Mouse (Mus musculus): ENCODE measurements around the gene Polr3gl. TPM values are rescaled to one million over a fixed set of nuclear protein-coding genes. Genes with fewer than 3 reads are reported as not detected.
A peak's percentile ranks its signal among the peaks of the same experiment; 100 is the strongest.

Polr3gl gene
- polyA plus RNA-seq, 1 experiment from 2014 or later, result 33.6 TPM

- no peak for TF ChIP-seq CTCF (IDR thresholded peaks at IDR 0.05)
- ChIA-PET POLR2A (interaction anchor here (0.7 to 1.7 kb wide), 7 partner anchors 9 to 588 kb away, joined by 3 to 7 read pairs (median 4); partner anchors contain the start of genes Gm16253 and Pias3), CTCF (interaction anchor here (1.0 to 20.5 kb wide), 12 partner anchors 9 to 124 kb away, joined by 3 to 312 read pairs (median 6); partner anchors contain the start of genes Gm16253 and Polr3gl)
- DNase-seq (ENCODE audit: low read depth, low spot score) (no peak), ATAC-seq (no peak)
- H3K27me3 ChIP-seq, result no peaks in the 10 kb centered on the region
- in situ Hi-C loops (cut with MboI; ENCODE audit: low pct_unique_long_range_greater_than_20kb), result no loop called here
Observed at GRCm38 (mm10) chr3:96551890-96552289, 42.1 kb downstream of the Polr3gl start.

GRCm38 (mm10) chr3:96551203-96551602, 42.8 kb downstream of the Polr3gl start:
- TF ChIP-seq CTCF (IDR thresholded peaks at IDR 0.05), result peak; percentile 90
- DNase-seq (ENCODE audit: low read depth, low spot score), result no peak
- POLR2A ChIA-PET, result interaction anchor here (1.0 to 1.7 kb wide), 5 partner anchors 11 to 144 kb away, joined by 4 to 8 read pairs (median 5); partner anchors contain the start of genes Gm16253 and Pias3
- ATAC-seq, result peak; percentile 65
- no peaks in the 10 kb centered on the region for H3K27me3 ChIP-seq
- in situ Hi-C loops (cut with MboI; ENCODE audit: low pct_unique_long_range_greater_than_20kb), result no loop called here
- CTCF ChIA-PET, result interaction anchor here (0.9 to 20.5 kb wide), 13 partner anchors 9 to 157 kb away, joined by 3 to 312 read pairs (median 5); partner anchors contain the start of genes Gm16253, Nudt17 and Polr3gl

GRCm38 (mm10) chr3:96549346-96549745, 44.6 kb downstream of the Polr3gl start:
- in situ Hi-C loops (cut with MboI; ENCODE audit: low pct_unique_long_range_greater_than_20kb), result no loop called here
- no peak for ATAC-seq
- POLR2A ChIA-PET, result no interaction called here

GRCm38 (mm10) chr3:96548824-96549223, 45.2 kb downstream of the Polr3gl start:
- CTCF ChIA-PET, result interaction anchor here (20.5 kb wide), 1 partner anchor 30 kb away, joined by 312 read pairs; the partner anchor contains the start of gene Gm16253

More at GRCm38 (mm10) chr3:96549346-96549745, 44.6 kb downstream of the Polr3gl start:
- CTCF ChIA-PET, result interaction anchor here (4.2 to 20.5 kb wide), 2 partner anchors 29 to 90 kb away, joined by 16 to 312 read pairs; partner anchors contain the start of gene Gm16253
- DNase-seq (ENCODE audit: low read depth, low spot score), result no peak
- no peaks in the 10 kb centered on the region for H3K27me3 ChIP-seq
- no peak for TF ChIP-seq CTCF (IDR thresholded peaks at IDR 0.05)

GRCm38 (mm10) chr3:96547389-96547960, 46.5 kb downstream of the Polr3gl start:
- CTCF ChIA-PET, result interaction anchor here (1.0 to 20.5 kb wide), 5 partner anchors 11 to 93 kb away, joined by 3 to 312 read pairs (median 4); partner anchors contain the start of gene Gm16253
- in situ Hi-C loops (cut with MboI; ENCODE audit: low pct_unique_long_range_greater_than_20kb), result no loop called here
- ATAC-seq (no peak), DNase-seq (ENCODE audit: low read depth, low spot score) (no peak)
- H3K27me3 ChIP-seq, result no peaks in the 10 kb centered on the region
- peak; percentile 98 for TF ChIP-seq CTCF (IDR thresholded peaks at IDR 0.05)
- POLR2A ChIA-PET, result interaction anchor here (0.8 kb wide), 1 partner anchor 14 kb away, joined by 3 read pairs; no protein-coding TSS in a partner anchor

More at GRCm38 (mm10) chr3:96548824-96549223, 45.2 kb downstream of the Polr3gl start:
- in situ Hi-C loops (cut with MboI; ENCODE audit: low pct_unique_long_range_greater_than_20kb), result no loop called here
- no peaks in the 10 kb centered on the region for H3K27me3 ChIP-seq
- ATAC-seq (no peak), DNase-seq (ENCODE audit: low read depth, low spot score) (no peak)
- no peak for TF ChIP-seq CTCF (IDR thresholded peaks at IDR 0.05)
- POLR2A ChIA-PET, result no interaction called here

- DNase-seq (ENCODE audit: low read depth, low spot score) (no peak), ATAC-seq (no peak)
- ChIA-PET POLR2A (interaction anchor here (0.8 kb wide), 1 partner anchor 14 kb away, joined by 3 read pairs; no protein-coding TSS in a partner anchor), CTCF (interaction anchor here (1.0 to 20.5 kb wide), 6 partner anchors 12 to 94 kb away, joined by 3 to 312 read pairs (median 6); partner anchors contain the start of gene Gm16253)
- H3K27me3 ChIP-seq, result no peaks in the 10 kb centered on the region
- in situ Hi-C loops (cut with MboI; ENCODE audit: low pct_unique_long_range_greater_than_20kb), result no loop called here
- no peak for TF ChIP-seq CTCF (IDR thresholded peaks at IDR 0.05)
Observed at GRCm38 (mm10) chr3:96546880-96547279, 47.1 kb downstream of the Polr3gl start.

GRCm38 (mm10) chr3:96545565-96545964, 48.4 kb downstream of the Polr3gl start:
- TF ChIP-seq CTCF (IDR thresholded peaks at IDR 0.05), result peak; percentile 58
- no peaks in the 10 kb centered on the region for H3K27me3 ChIP-seq
- in situ Hi-C loops (cut with MboI; ENCODE audit: low pct_unique_long_range_greater_than_20kb), result no loop called here
- DNase-seq (ENCODE audit: low read depth, low spot score), result no peak
- ChIA-PET POLR2A (interaction anchor here (0.6 kb wide), 1 partner anchor 203 kb away, joined by 3 read pairs; no protein-coding TSS in a partner anchor), CTCF (interaction anchor here (0.7 to 20.5 kb wide), 6 partner anchors 22 to 268 kb away, joined by 3 to 312 read pairs (median 8); partner anchors contain the start of genes Gm16253 and Hfe2)
- no peak for ATAC-seq

GRCm38 (mm10) chr3:96543345-96543744, 50.6 kb downstream of the Polr3gl start:
- TF ChIP-seq CTCF (IDR thresholded peaks at IDR 0.05), result no peak
- no peak for ATAC-seq

GRCm38 (mm10) chr3:96542554-96542953, 51.4 kb downstream of the Polr3gl start:
- in situ Hi-C loops (cut with MboI; ENCODE audit: low pct_unique_long_range_greater_than_20kb), result loop anchor here (5.0 kb wide), 3 partner anchors 40 to 165 kb away; partner anchors contain the start of gene Nudt17
- ATAC-seq, result no peak

More at GRCm38 (mm10) chr3:96543345-96543744, 50.6 kb downstream of the Polr3gl start:
- DNase-seq (ENCODE audit: low read depth, low spot score), result no peak
- ChIA-PET POLR2A (interaction anchor here (0.6 kb wide), 1 partner anchor 36 kb away, joined by 5 read pairs; no protein-coding TSS in a partner anchor), CTCF (interaction anchor here (0.7 to 20.5 kb wide), 13 partner anchors 8 to 256 kb away, joined by 3 to 312 read pairs (median 8); partner anchors contain the start of genes Gm16253 and Hfe2)
- H3K27me3 ChIP-seq, result no peaks in the 10 kb centered on the region
- in situ Hi-C loops (cut with MboI; ENCODE audit: low pct_unique_long_range_greater_than_20kb), result loop anchor here (5.0 kb wide), 3 partner anchors 39 to 164 kb away; partner anchors contain the start of gene Nudt17

More at GRCm38 (mm10) chr3:96542554-96542953, 51.4 kb downstream of the Polr3gl start:
- no peaks in the 10 kb centered on the region for H3K27me3 ChIP-seq
- no peak for TF ChIP-seq CTCF (IDR thresholded peaks at IDR 0.05)
- no peak for DNase-seq (ENCODE audit: low read depth, low spot score)
- ChIA-PET POLR2A (interaction anchor here (0.6 to 0.8 kb wide), 2 partner anchors 37 to 362 kb away, joined by 3 to 5 read pairs; partner anchors contain the start of gene Gja5), CTCF (interaction anchor here (0.7 to 20.5 kb wide), 18 partner anchors 9 to 256 kb away, joined by 3 to 312 read pairs (median 5); partner anchors contain the start of genes Gm16253, Nudt17 and Polr3gl)
